Comparison of ENCODE assay signal across 7 mouse cellular contexts in the genomic region with DNA sequence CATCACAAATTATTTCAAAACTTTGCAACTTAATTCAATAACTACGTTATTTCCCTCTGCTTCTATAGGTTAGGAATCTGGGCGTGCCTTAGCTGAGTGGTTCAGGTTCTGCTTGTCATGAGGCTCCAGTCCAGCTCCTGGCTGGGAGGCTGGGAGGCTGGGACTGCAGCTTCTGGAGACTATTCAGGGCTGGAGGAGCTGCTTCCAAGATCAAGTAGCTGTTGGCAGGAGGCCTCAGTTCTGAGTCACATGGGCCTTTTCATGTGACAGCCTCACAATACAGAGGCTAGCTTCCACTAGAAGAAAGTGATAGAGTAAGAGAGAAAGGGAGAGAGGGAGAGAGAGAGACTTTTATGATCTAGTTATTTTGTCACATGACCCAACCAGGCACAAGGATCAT.
DNase-seq lines count a peak whose midpoint lies in the region; ATAC-seq lines count a peak whose summit lies in the region.

No protein-coding gene starts in this region.

- no peak overlapping the region for H3K4me2 ChIP-seq in midbrain, embryonic 16.5 days (ENCODE audit: low read length)
- H3K4me2 ChIP-seq in heart, embryonic 14.5 days (ENCODE audit: low read length): no peak overlapping the region

- no peaks in the 10 kb centered on the region for H3K27me3 ChIP-seq in midbrain, embryonic 16.5 days (ENCODE audit: control insufficient read depth, insufficient read depth, low read depth, low read length)
- H3K27me3 ChIP-seq in midbrain, embryonic 10.5 days (ENCODE audit: low read depth, poor library complexity, severe bottlenecking): no peaks in the 10 kb centered on the region
- H3K27me3 ChIP-seq in heart, embryonic 14.5 days (ENCODE audit: control insufficient read depth, insufficient read depth, low read length): no peaks in the 10 kb centered on the region

- no peak overlapping the region for H3K4me3 ChIP-seq in midbrain, embryonic 16.5 days (ENCODE audit: low read depth, low read length)
- H3K4me3 ChIP-seq in midbrain, embryonic 10.5 days: no peak overlapping the region
- no peak overlapping the region for H3K4me3 ChIP-seq in heart, embryonic 14.5 days (ENCODE audit: control insufficient read depth in 1 of 2, insufficient read depth in 1 of 2, low read depth in 1 of 2, low read length in 2 of 2)

- H3K27ac ChIP-seq in midbrain, embryonic 16.5 days (ENCODE audit: low read length): no peak overlapping the region
- H3K27ac ChIP-seq in midbrain, embryonic 10.5 days (replicated peaks): no peak overlapping the region
- peak overlapping the region in 1 of 2 experiments; percentile 48; a peak in 3 of 4 replicates for H3K27ac ChIP-seq in heart, embryonic 14.5 days (replicated peaks in 1 of 2; ENCODE audit: control insufficient read depth in 1 of 2, insufficient read depth in 1 of 2, low read depth in 2 of 2, low read length in 2 of 2)

- peak; percentile 70 for ATAC-seq in midbrain, embryonic 16.5 days
- ATAC-seq in heart, embryonic 14.5 days (ENCODE audit: insufficient number of reproducible peaks, insufficient read depth, low FRiP score, low read depth): peak; percentile 86
- ATAC-seq in erythroblast, adult 5-6 weeks (replicated peaks; ENCODE audit: low FRiP score, poor library complexity, severe bottlenecking): no peak

- H3K4me1 ChIP-seq in midbrain, embryonic 16.5 days (ENCODE audit: control insufficient read depth, insufficient read depth, low read length): peaks cover 5% of the 10 kb centered on the region
- H3K4me1 ChIP-seq in midbrain, embryonic 10.5 days: peaks cover 23% of the 10 kb centered on the region
- H3K4me1 ChIP-seq in heart, embryonic 14.5 days (ENCODE audit: control insufficient read depth in 2 of 2, insufficient read depth in 2 of 2, low read length in 2 of 2): peaks cover 9 to 16% of the 10 kb centered on the region in 2 experiments

- WGBS in midbrain, embryonic 16.5 days: 79% methylated on average over 2 of the region's 2 CpGs
- WGBS in midbrain, embryonic 10.5 days: 90% methylated on average over 2 of the region's 2 CpGs
- WGBS in heart, embryonic 14.5 days: 26% methylated on average over 2 of the region's 2 CpGs

- H3K36me3 ChIP-seq in midbrain, embryonic 16.5 days (ENCODE audit: control insufficient read depth, insufficient read depth, low read length): no peaks in the 10 kb centered on the region
- H3K36me3 ChIP-seq in midbrain, embryonic 10.5 days: no peaks in the 10 kb centered on the region
- H3K36me3 ChIP-seq in heart, embryonic 14.5 days (ENCODE audit: control insufficient read depth, insufficient read depth, low read length): no peaks in the 10 kb centered on the region

- no peak for DNase-seq in midbrain, embryonic 10.5 days (ENCODE audit: low spot score)
- DNase-seq in cerebellum, adult 9-11 months: peak; percentile 33
- peak; percentile 10 to 20 for DNase-seq in left cerebral cortex, adult 9 months (ENCODE audit: low spot score in 2 of 2)
- peak; percentile 8 to 12 for DNase-seq in right cerebral cortex, postnatal 36 days (ENCODE audit: low spot score in 2 of 2)

- no peaks in the 10 kb centered on the region for H3K9me3 ChIP-seq in midbrain, embryonic 16.5 days (replicated peaks; ENCODE audit: control insufficient read depth, low read length, poor library complexity, severe bottlenecking)
- H3K9me3 ChIP-seq in midbrain, embryonic 10.5 days (replicated peaks): no peaks in the 10 kb centered on the region
- no peaks in the 10 kb centered on the region for H3K9me3 ChIP-seq in heart, embryonic 14.5 days (ENCODE audit: control insufficient read depth, low read length)

- no peak overlapping the region for H3K9ac ChIP-seq in midbrain, embryonic 16.5 days (ENCODE audit: low read depth, low read length)
- H3K9ac ChIP-seq in heart, embryonic 14.5 days (ENCODE audit: low read length): no peak overlapping the region
